Mouse (Mus musculus): ENCODE results near the gene Det1.

- TF ChIP-seq CTCF (IDR thresholded peaks at IDR 0.05; ENCODE audit: insufficient read depth, low read length) (no peak), POLR2A (IDR thresholded peaks at IDR 0.05; ENCODE audit: borderline replicate concordance, extremely low read depth, low read depth, low read length) (no peak)
Observed at GRCm38 (mm10) chr7:78797843-78798455, 49.1 kb downstream of the Det1 start.

Data from lung, adult 2 months (tissue).